Mouse (Mus musculus): ENCODE measurements around the gene Sec23a. TPM values are rescaled to one million over a fixed set of nuclear protein-coding genes. Genes with fewer than 3 reads are reported as not detected.

Sec23a gene
- polyA plus RNA-seq, 1 experiment from 2014 or later = 65.6 TPM

DNA sequence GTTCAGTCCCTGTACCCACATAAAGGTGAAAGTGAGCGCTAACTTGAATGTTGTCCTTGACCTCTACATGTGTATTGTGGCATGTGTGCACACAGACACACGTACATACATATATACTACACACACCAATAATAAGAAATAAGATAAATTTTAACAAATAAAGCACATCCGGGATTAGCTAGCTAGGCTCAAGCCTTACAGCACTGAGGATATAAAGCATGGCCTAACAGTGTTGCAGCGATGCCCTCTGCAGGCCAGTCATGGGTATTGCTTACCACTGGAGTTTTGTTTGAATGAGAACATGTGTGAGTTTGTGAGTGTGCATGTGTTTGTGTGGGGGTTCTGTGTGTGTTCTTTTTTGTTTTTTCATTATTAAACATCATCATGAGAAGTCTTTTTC lies 47.2 kb downstream of the Sec23a start:
- Histone ChIP-seq H3K9ac (no peak overlapping the region), H3K4me1 (no peaks in the 10 kb centered on the region), H3K36me3 (peaks cover 60% of the 10 kb centered on the region), H3K4me2 (no peak overlapping the region), H3K4me3 (no peak overlapping the region), H3K27ac (no peak overlapping the region), H3K9me3 (no peaks in the 10 kb centered on the region), H3K27me3 (no peaks in the 10 kb centered on the region)
- no peak for ATAC-seq (ENCODE audit: borderline replicate concordance, extremely low read depth, low FRiP score, low TSS enrichment)
- 73% methylated on average over 4 of the region's 4 CpGs for WGBS

DNA sequence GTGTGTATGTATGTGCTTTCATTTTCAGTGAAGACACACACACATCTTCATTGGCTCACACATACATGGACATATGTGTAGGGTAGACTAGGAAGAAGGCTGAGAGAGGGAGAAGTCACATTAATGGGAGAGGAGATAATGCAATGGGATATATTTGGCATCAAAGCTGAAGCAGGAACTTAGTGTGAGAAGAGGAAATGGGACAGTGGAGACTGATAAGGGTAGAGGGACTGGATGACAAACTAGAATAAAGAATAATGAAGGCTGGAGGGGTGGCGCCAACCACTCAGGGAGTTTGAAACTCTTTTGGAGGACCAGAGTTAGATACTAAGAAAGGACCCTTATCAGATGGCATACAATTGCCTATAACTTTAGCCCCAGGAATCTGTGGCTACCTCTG lies 51.0 kb downstream of the Sec23a start:
- Histone ChIP-seq H3K9me3 (no peaks in the 10 kb centered on the region), H3K4me3 (no peak overlapping the region), H3K9ac (no peak overlapping the region), H3K4me2 (no peak overlapping the region), H3K4me1 (no peaks in the 10 kb centered on the region), H3K27me3 (no peaks in the 10 kb centered on the region), H3K36me3 (peaks cover 39% of the 10 kb centered on the region), H3K27ac (no peak overlapping the region)
- ATAC-seq (ENCODE audit: borderline replicate concordance, extremely low read depth, low FRiP score, low TSS enrichment) = no peak
- WGBS = 75% methylated on average over 1 of the region's 1 CpGs

DNA sequence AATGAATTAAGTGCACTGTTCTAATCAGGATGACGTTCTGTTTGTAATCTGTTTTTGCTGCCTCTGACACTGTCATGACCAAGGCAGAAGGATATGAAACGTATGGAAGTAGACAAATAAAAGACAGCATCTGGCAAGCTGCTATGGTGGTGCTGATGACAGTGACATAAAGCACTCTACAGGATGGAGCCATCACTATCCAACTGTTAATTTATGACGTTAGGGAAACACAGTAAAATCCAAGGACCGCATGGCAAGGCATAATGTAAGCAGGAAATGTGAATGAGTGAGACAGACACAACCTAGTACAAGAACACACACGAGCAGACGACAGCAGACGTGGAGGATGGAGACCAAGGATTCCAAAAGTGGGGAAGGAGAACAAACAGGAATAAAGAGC lies 55.2 kb downstream of the Sec23a start:
- Histone ChIP-seq H3K4me1 (no peaks in the 10 kb centered on the region), H3K36me3 (peaks cover 13% of the 10 kb centered on the region), H3K9me3 (no peaks in the 10 kb centered on the region), H3K4me3 (no peak overlapping the region), H3K9ac (no peak overlapping the region), H3K4me2 (no peak overlapping the region), H3K27ac (no peak overlapping the region), H3K27me3 (no peaks in the 10 kb centered on the region)
- peak; percentile 75; the same call in 1 of the 2 replicates for ATAC-seq (ENCODE audit: borderline replicate concordance, extremely low read depth, low FRiP score, low TSS enrichment)
- 30% methylated on average over 7 of the region's 7 CpGs for WGBS

DNA sequence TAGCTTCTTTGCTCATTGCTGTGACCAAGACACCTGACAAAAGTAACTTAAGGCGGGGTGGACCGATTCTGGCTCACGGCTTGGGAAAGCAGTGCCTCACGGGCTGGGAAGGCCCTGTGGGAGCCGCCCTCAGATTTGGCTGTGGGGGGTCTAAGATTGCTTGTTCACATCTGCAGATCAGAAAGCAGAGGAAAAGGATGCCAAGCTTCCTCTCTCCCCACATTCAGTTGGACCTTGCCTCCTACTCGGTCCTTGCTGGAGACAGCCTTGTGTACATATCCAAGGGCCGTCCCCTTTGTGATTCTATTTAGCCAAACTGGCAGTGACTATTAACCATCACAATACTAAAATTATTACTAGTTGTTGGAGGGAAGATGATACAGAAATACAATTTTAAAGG lies 55.7 kb downstream of the Sec23a start:
- 54% methylated on average over 7 of the region's 7 CpGs for WGBS
- ATAC-seq (ENCODE audit: borderline replicate concordance, extremely low read depth, low FRiP score, low TSS enrichment) = peak; percentile 46; the same call in 1 of the 2 replicates
- H3K9me3 ChIP-seq = no peaks in the 10 kb centered on the region
- H3K27me3 ChIP-seq = no peaks in the 10 kb centered on the region
- H3K4me3 ChIP-seq = no peak overlapping the region
- no peaks in the 10 kb centered on the region for H3K4me1 ChIP-seq
- H3K27ac ChIP-seq = no peak overlapping the region
- no peak overlapping the region for H3K4me2 ChIP-seq
- no peak overlapping the region for H3K9ac ChIP-seq
- H3K36me3 ChIP-seq = peaks cover 13% of the 10 kb centered on the region

DNA sequence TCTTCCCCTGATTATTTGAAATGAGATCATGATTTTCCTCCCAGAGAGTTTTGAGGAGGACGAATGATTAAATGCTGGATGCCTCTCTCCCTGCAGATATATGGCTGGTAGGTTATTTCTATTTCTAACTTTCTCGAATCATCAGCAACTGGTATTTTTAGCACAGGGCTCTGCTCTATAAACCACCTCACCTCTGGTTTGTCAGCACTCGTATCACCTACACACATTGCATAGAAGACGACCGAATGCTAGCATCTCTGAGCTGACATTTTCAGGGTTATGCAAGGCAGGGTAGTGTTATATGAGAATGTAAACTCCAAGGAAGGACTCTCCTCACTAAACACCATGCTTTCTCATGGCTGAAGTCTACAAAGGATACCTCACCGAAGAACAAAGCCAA lies 63.9 kb downstream of the Sec23a start:
- no peaks in the 10 kb centered on the region for H3K36me3 ChIP-seq
- H3K4me3 ChIP-seq = no peak overlapping the region
- no peaks in the 10 kb centered on the region for H3K4me1 ChIP-seq
- 76% methylated on average over 6 of the region's 6 CpGs for WGBS
- H3K27me3 ChIP-seq = no peaks in the 10 kb centered on the region
- H3K4me2 ChIP-seq = no peak overlapping the region
- H3K9me3 ChIP-seq = no peaks in the 10 kb centered on the region
- ATAC-seq (ENCODE audit: borderline replicate concordance, extremely low read depth, low FRiP score, low TSS enrichment) = no peak
- no peak overlapping the region for H3K9ac ChIP-seq
- H3K27ac ChIP-seq = no peak overlapping the region

DNA sequence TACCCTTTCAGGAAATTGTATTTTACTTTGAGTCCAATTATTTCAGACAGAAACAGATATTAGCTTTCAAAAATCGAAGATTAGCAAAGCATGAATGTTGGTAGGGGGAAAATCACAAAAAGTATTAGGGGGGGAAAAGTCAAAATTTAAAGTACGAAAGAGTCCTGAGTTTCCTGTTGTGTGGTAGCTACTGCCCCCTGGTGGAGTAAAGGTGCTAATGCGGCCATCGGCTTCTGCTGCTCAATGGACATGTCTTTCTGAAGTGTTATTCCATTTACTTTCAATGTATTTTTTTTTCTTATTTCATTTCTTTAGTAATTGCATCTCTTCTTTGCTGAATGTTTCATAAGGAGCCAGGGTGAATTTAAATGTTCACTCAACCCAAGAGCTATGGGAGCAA lies 64.6 kb downstream of the Sec23a start:
- Histone ChIP-seq H3K9ac (no peak overlapping the region), H3K9me3 (no peaks in the 10 kb centered on the region), H3K27ac (no peak overlapping the region), H3K4me3 (no peak overlapping the region), H3K4me1 (no peaks in the 10 kb centered on the region), H3K36me3 (no peaks in the 10 kb centered on the region), H3K4me2 (no peak overlapping the region), H3K27me3 (no peaks in the 10 kb centered on the region)
- WGBS = 13% methylated on average over 4 of the region's 4 CpGs
- ATAC-seq (ENCODE audit: borderline replicate concordance, extremely low read depth, low FRiP score, low TSS enrichment) = no peak

DNA sequence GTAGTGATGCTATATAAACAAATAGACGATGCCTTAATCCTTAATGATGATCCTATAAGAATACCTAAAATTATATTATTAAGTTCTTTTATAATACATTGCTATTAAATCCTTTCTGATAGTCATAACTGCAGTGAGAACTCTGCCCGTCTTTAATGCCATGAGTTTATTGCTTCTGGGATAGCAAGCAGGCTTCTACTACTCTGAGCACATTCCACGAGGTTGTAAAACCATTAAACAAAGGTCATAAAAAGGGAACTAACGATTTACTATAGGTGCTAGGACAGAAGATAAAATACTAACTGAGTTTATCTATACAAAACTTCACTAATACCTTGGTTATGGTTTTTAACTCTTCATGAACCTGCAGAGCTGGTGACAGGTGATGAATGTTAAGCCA lies 69.3 kb downstream of the Sec23a start:
- WGBS = 74% methylated on average over 4 of the region's 4 CpGs

DNA sequence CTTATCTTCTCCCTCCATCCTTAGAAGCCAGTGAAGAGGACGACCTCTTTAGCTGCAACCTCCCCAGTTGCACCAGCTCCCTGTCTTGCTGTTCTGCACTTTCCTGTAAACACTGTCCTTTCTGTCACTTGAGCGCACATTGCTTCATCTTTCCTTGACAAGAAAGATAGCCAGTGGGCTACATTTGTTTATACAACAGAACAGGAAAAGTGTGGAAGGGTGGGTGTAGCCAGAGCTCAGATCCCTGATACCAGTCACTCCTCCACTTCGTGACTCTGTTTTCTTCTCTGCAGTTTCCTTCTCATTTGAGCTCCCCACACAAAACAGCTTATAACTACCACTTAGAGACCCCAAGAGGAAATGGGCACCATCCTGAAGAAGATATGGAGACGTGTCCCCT lies 77.2 kb downstream of the Sec23a start:
- ATAC-seq (ENCODE audit: borderline replicate concordance, extremely low read depth, low FRiP score, low TSS enrichment) = no peak
- 27% methylated on average over 4 of the region's 4 CpGs for WGBS

More for the DNA sequence above, 69.3 kb downstream of the Sec23a start:
- no peak overlapping the region for H3K9ac ChIP-seq
- no peaks in the 10 kb centered on the region for H3K9me3 ChIP-seq
- H3K4me3 ChIP-seq = no peak overlapping the region
- no peak for ATAC-seq (ENCODE audit: borderline replicate concordance, extremely low read depth, low FRiP score, low TSS enrichment)
- no peaks in the 10 kb centered on the region for H3K36me3 ChIP-seq
- no peaks in the 10 kb centered on the region for H3K4me1 ChIP-seq
- no peak overlapping the region for H3K27ac ChIP-seq
- H3K4me2 ChIP-seq = no peak overlapping the region
- H3K27me3 ChIP-seq = no peaks in the 10 kb centered on the region

DNA sequence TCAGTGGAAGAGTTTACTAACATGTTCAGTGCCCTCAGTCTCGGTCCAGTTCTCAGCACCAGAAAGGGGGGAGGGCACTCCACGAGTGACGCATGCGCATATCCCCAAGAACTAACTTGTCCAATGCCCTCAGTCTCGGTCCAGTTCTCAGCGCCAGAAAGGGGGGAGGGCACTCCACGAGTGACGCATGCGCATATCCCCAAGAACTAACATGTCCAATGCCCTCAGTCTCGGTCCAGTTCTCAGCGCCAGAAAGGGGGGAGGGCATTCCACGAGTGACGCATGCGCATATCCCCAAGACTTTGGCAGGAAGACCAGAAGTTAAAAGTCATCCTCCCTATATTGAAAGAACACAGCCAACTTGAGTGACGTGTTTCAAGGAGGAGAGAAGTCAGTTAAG lies 86.8 kb downstream of the Sec23a start:
- Histone ChIP-seq H3K9ac (no peak overlapping the region), H3K36me3 (no peaks in the 10 kb centered on the region), H3K4me1 (no peaks in the 10 kb centered on the region), H3K27ac (no peak overlapping the region), H3K4me3 (no peak overlapping the region), H3K4me2 (no peak overlapping the region), H3K9me3 (no peaks in the 10 kb centered on the region), H3K27me3 (no peaks in the 10 kb centered on the region)
- WGBS = 88% methylated on average over 15 of the region's 15 CpGs
- no peak for ATAC-seq (ENCODE audit: borderline replicate concordance, extremely low read depth, low FRiP score, low TSS enrichment)

More for the DNA sequence above, 77.2 kb downstream of the Sec23a start:
- Histone ChIP-seq H3K27me3 (no peaks in the 10 kb centered on the region), H3K4me3 (no peak overlapping the region), H3K4me2 (no peak overlapping the region), H3K4me1 (no peaks in the 10 kb centered on the region), H3K9me3 (no peaks in the 10 kb centered on the region), H3K36me3 (no peaks in the 10 kb centered on the region), H3K27ac (no peak overlapping the region), H3K9ac (no peak overlapping the region)

DNA sequence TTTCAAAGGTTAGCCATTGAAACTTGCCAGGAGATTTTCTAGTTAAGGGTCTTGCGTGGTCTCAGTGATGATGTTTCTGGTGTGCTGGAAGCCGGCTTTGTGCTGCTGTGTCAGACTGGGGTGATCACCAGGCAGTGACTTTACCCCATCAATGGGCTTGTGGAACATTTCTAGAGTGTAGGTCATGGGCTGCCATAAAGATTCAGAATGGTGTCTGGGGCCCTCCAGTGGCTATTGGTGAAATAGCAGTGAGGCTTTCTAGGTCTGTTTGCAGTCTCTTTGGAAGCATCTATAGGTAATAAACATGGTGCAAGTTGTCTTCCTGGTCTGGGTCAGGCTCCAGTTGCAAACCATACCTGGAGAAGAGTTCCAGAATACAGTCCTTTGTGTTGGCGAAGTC lies 87.8 kb downstream of the Sec23a start:
- Histone ChIP-seq H3K27me3 (no peaks in the 10 kb centered on the region), H3K9me3 (no peaks in the 10 kb centered on the region), H3K4me1 (no peaks in the 10 kb centered on the region), H3K4me3 (no peak overlapping the region), H3K9ac (no peak overlapping the region), H3K36me3 (no peaks in the 10 kb centered on the region), H3K4me2 (no peak overlapping the region), H3K27ac (no peak overlapping the region)
- no peak for ATAC-seq (ENCODE audit: borderline replicate concordance, extremely low read depth, low FRiP score, low TSS enrichment)
- 75% methylated on average over 3 of the region's 3 CpGs for WGBS

DNA sequence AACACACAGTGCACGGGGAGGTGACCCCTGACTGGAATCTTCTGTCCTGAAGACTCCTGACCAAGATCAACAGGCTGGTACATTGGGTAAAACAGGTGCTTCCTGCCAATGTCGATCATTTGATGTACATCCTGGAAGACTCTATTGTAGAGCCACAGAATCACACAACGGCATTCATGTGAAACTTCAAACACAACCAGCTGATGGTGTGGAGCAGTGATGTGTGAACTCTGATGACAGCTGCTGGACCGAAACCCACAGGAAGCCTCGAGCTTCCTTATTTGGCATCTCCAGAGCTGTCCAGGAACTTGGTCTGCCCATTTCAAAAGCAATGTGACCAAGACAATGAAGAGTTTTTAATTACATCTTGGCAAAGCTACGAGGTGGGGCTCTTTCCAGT lies 91.0 kb downstream of the Sec23a start:
- H3K4me3 ChIP-seq = no peak overlapping the region
- WGBS = 56% methylated on average over 6 of the region's 6 CpGs
- no peak overlapping the region for H3K27ac ChIP-seq
- H3K4me2 ChIP-seq = no peak overlapping the region
- H3K27me3 ChIP-seq = no peaks in the 10 kb centered on the region
- H3K36me3 ChIP-seq = no peaks in the 10 kb centered on the region
- no peaks in the 10 kb centered on the region for H3K4me1 ChIP-seq
- ATAC-seq (ENCODE audit: borderline replicate concordance, extremely low read depth, low FRiP score, low TSS enrichment) = no peak
- no peak overlapping the region for H3K9ac ChIP-seq
- H3K9me3 ChIP-seq = no peaks in the 10 kb centered on the region

DNA sequence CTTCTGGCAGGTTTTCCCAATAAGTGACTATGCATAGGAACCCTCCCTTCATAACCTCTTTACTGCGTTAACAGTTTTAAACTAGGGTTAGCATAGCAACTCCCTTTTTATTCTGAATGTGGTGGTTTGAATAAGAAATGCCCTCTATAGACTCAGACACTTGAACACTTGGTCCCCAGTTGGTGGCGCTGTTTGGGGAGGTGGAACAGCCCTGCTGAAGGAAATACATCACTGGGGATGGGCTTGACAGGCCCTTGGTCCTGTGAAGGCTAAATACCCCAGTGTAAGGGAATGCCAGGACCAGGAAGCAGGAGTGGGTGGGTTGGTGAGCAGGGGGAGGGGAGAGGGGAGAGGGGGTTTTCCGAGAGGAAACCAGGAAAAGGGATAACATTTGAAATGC lies 92.3 kb downstream of the Sec23a start:
- 56% methylated on average over 3 of the region's 3 CpGs for WGBS

DNA sequence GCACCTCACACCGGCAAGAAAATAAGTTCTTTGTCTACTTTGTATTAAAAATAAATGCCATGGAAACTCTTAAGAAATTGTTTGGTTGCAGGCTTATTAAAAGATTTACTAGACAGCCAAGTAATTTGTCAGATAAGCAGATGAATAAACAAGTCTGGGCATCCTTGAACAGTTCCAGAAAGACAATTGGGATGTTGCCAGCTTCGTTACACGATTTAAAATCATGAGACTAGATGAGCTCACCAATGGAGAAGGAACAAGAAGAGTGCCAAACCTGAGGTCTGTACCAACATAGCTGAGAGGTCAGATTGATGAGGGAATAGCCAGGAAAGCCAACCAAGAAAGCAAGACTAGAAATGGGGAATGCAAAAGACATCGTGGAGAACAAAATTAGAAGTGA lies 102.0 kb downstream of the Sec23a start:
- ATAC-seq (ENCODE audit: borderline replicate concordance, extremely low read depth, low FRiP score, low TSS enrichment) = no peak
- Histone ChIP-seq H3K9ac (no peak overlapping the region), H3K4me3 (no peak overlapping the region), H3K4me1 (no peaks in the 10 kb centered on the region), H3K27me3 (no peaks in the 10 kb centered on the region), H3K9me3 (no peaks in the 10 kb centered on the region), H3K36me3 (no peaks in the 10 kb centered on the region), H3K27ac (no peak overlapping the region), H3K4me2 (no peak overlapping the region)
- 68% methylated on average over 4 of the region's 4 CpGs for WGBS

More for the DNA sequence above, 92.3 kb downstream of the Sec23a start:
- Histone ChIP-seq H3K9me3 (no peaks in the 10 kb centered on the region), H3K9ac (no peak overlapping the region), H3K36me3 (no peaks in the 10 kb centered on the region), H3K4me2 (no peak overlapping the region), H3K27me3 (no peaks in the 10 kb centered on the region), H3K4me3 (no peak overlapping the region), H3K4me1 (no peaks in the 10 kb centered on the region), H3K27ac (no peak overlapping the region)
- no peak for ATAC-seq (ENCODE audit: borderline replicate concordance, extremely low read depth, low FRiP score, low TSS enrichment)

Measured in lung, embryonic 15.5 days (tissue).